Mouse (Mus musculus) MEL (cell line): ENCODE data around the gene Tmem50b. TPM values are rescaled to one million over a fixed set of nuclear protein-coding genes. Genes with fewer than 3 reads are reported as not detected.
A peak's percentile ranks its signal among the peaks of the same experiment; 100 is the strongest.

Source experiments
- DNase-seq: peaks from one replicate; pipeline ENCODE4 v3.0.0; 2011; ENCODE audit warnings: low read depth, low spot score
- H3K27ac ChIP-seq: 2 replicates; pipeline ENCODE4 v1.5.1; 2012; ENCODE audit warnings: low read depth, mild to moderate bottlenecking, control low read depth, low read length, moderate library complexity; ENCODE audit not compliant: control insufficient read depth
- H3K27me3 ChIP-seq, 2 experiments: fragments of 150-350 bp in 1 of 2; sonication (generic) in 1 of 2; 2 replicates each; pipeline ENCODE4 v1.6.1; 2012; ENCODE audit warnings: low read length in 2 of 2, mild to moderate bottlenecking in 2 of 2, improper control_type of control experiment in 1 of 2, moderate library complexity in 1 of 2; ENCODE audit not compliant: insufficient read depth in 2 of 2, control insufficient read depth in 1 of 2
- H3K36me3 ChIP-seq, 2 experiments: 2 replicates each; pipeline ENCODE4 v1.6.1; 2012 to 2014; ENCODE audit warnings: low read length in 2 of 2, improper control_type of control experiment in 1 of 2, inconsistent platforms in 1 of 2, mild to moderate bottlenecking in 1 of 2; ENCODE audit not compliant: insufficient read depth in 2 of 2, control insufficient read depth in 1 of 2
- H3K4me1 ChIP-seq, 2 experiments: fragments of 150-350 bp in 1 of 2; sonication (generic) in 1 of 2; 2 replicates each; pipeline ENCODE4 v1.6.1; 2012; ENCODE audit warnings: low read length in 2 of 2, improper control_type of control experiment in 1 of 2, mild to moderate bottlenecking in 1 of 2; ENCODE audit not compliant: insufficient read depth in 2 of 2, control insufficient read depth in 1 of 2
- H3K4me3 ChIP-seq, 2 experiments: fragments of 150-350 bp in 1 of 2; sonication (generic) in 1 of 2; 2 replicates each; pipeline ENCODE4 v1.5.1; 2012; ENCODE audit warnings: low read depth in 2 of 2, low read length in 2 of 2, mild to moderate bottlenecking in 2 of 2, moderate library complexity in 2 of 2, control low read depth in 1 of 2, improper control_type of control experiment in 1 of 2; ENCODE audit not compliant: control insufficient read depth in 1 of 2, insufficient read depth in 1 of 2
- H3K79me2 ChIP-seq: 2 replicates; pipeline ENCODE4 v1.6.1; 2012; ENCODE audit warnings: mild to moderate bottlenecking, low read length, moderate library complexity; ENCODE audit not compliant: control insufficient read depth, poor library complexity, insufficient read depth
- H3K9ac ChIP-seq: 2 replicates; pipeline ENCODE4 v1.6.1; 2012; ENCODE audit warnings: low read depth, mild to moderate bottlenecking, control low read depth, low read length, moderate library complexity; ENCODE audit not compliant: control insufficient read depth, poor library complexity, severe bottlenecking
- H3K9me3 ChIP-seq: fragments of 150-350 bp; sonication (generic); replicated peaks from 2 replicates; pipeline ENCODE4 v1.6.1; 2012; ENCODE audit warnings: mild to moderate bottlenecking, low read length, improper control_type of control experiment, moderate library complexity; ENCODE audit not compliant: insufficient read depth
- BHLHE40 ChIP-seq: IDR thresholded peaks from 2 replicates; pipeline ENCODE4 v1.6.1; 2012; ENCODE audit warnings: low read depth, mild to moderate bottlenecking, inconsistent platforms, low read length, improper control_type of control experiment, borderline replicate concordance
- CHD1 ChIP-seq: IDR thresholded peaks from 2 replicates; pipeline ENCODE4 v1.6.1; 2012; ENCODE audit warnings: low read depth, mild to moderate bottlenecking, inconsistent platforms, low read length, improper control_type of control experiment
- CHD2 ChIP-seq: IDR thresholded peaks from 2 replicates; pipeline ENCODE4 v1.6.1; 2011; ENCODE audit warnings: low read length, improper control_type of control experiment
- CTCF ChIP-seq, 3 experiments: IDR thresholded peaks in 2 of 3; conservative IDR thresholded peaks in 1 of 3; 2 replicates each; pipeline ENCODE4 v1.5.1; 2011 to 2012; ENCODE audit warnings: low read length in 3 of 3, low read depth in 2 of 3, mild to moderate bottlenecking in 2 of 3, improper control_type of control experiment in 1 of 3, inconsistent platforms in 1 of 3, mixed read lengths in 1 of 3, moderate library complexity in 1 of 3; ENCODE audit not compliant: control insufficient read depth in 1 of 3, insufficient read depth in 1 of 3, poor library complexity in 1 of 3, severe bottlenecking in 1 of 3
- ELF1 ChIP-seq: IDR thresholded peaks from 2 replicates; pipeline ENCODE4 v1.6.1; 2014; ENCODE audit warnings: low read depth, mild to moderate bottlenecking, inconsistent platforms, low read length, improper control_type of control experiment, moderate library complexity
- EP300 ChIP-seq, 2 experiments: IDR thresholded peaks; 2 replicates each; pipeline ENCODE4 v1.6.1; 2011; ENCODE audit warnings: improper control_type of control experiment in 2 of 2, low read length in 2 of 2, low read depth in 1 of 2, mild to moderate bottlenecking in 1 of 2
- GABPA ChIP-seq: IDR thresholded peaks from 2 replicates; pipeline ENCODE4 v1.6.1; 2012; ENCODE audit warnings: low read depth, mild to moderate bottlenecking, inconsistent platforms, low read length, improper control_type of control experiment, moderate library complexity
- GATA1 ChIP-seq: IDR thresholded peaks from 2 replicates; pipeline ENCODE4 v1.6.1; 2011; ENCODE audit warnings: low read depth, low read length, improper control_type of control experiment
- HCFC1 ChIP-seq: IDR thresholded peaks from 2 replicates; pipeline ENCODE4 v1.6.1; 2012; ENCODE audit warnings: low read depth, mild to moderate bottlenecking, inconsistent platforms, low read length, improper control_type of control experiment, moderate library complexity
- JUND ChIP-seq: IDR thresholded peaks from 2 replicates; pipeline ENCODE4 v1.6.1; 2011; ENCODE audit warnings: low read depth, mild to moderate bottlenecking, improper control_type of control experiment, low read length
- KAT2A ChIP-seq: conservative IDR thresholded peaks from 2 replicates; pipeline ENCODE4 v1.6.1; 2012; ENCODE audit warnings: low read depth, low read length, improper control_type of control experiment, inconsistent platforms
- MAFK ChIP-seq: IDR thresholded peaks from 2 replicates; pipeline ENCODE4 v1.6.1; 2011; ENCODE audit warnings: low read depth, mild to moderate bottlenecking, low read length, improper control_type of control experiment, borderline replicate concordance
- MAX ChIP-seq: IDR thresholded peaks from 2 replicates; pipeline ENCODE4 v1.6.1; 2011; ENCODE audit warnings: low read length, improper control_type of control experiment
- MAZ ChIP-seq: IDR thresholded peaks from 2 replicates; pipeline ENCODE4 v1.6.1; 2012; ENCODE audit warnings: low read depth, mild to moderate bottlenecking, inconsistent platforms, low read length, improper control_type of control experiment
- MEF2A ChIP-seq: IDR thresholded peaks from 2 replicates; pipeline ENCODE4 v1.6.1; 2014; ENCODE audit warnings: low read depth, mild to moderate bottlenecking, inconsistent platforms, low read length, improper control_type of control experiment; ENCODE audit not compliant: poor library complexity, insufficient replicate concordance, severe bottlenecking; ENCODE audit errors: extremely low read depth
- MXI1 ChIP-seq: IDR thresholded peaks from 2 replicates; pipeline ENCODE4 v1.6.1; 2011; ENCODE audit warnings: mild to moderate bottlenecking, low read depth, low read length, improper control_type of control experiment
- MYB ChIP-seq: IDR thresholded peaks from 2 replicates; pipeline ENCODE4 v1.6.1; 2011; ENCODE audit warnings: mild to moderate bottlenecking, low read depth, low read length, improper control_type of control experiment
- MYC ChIP-seq: IDR thresholded peaks from 2 replicates; pipeline ENCODE4 v1.6.1; 2011; ENCODE audit warnings: low read depth, mild to moderate bottlenecking, low read length, improper control_type of control experiment, moderate library complexity
- NELFE ChIP-seq: IDR thresholded peaks from 2 replicates; pipeline ENCODE4 v1.6.1; 2011; ENCODE audit warnings: low read depth, low read length, improper control_type of control experiment
- NRF1 ChIP-seq: IDR thresholded peaks from 2 replicates; pipeline ENCODE4 v1.6.1; 2014; ENCODE audit warnings: low read depth, mild to moderate bottlenecking, inconsistent platforms, low read length, improper control_type of control experiment, moderate library complexity; ENCODE audit not compliant: poor library complexity, insufficient read depth, severe bottlenecking
- POLR2A ChIP-seq, 2 experiments: IDR thresholded peaks; 2 replicates each; pipeline ENCODE4 v1.6.1; 2011 to 2012; ENCODE audit warnings: low read length in 2 of 2, mild to moderate bottlenecking in 2 of 2, control low read depth in 1 of 2, improper control_type of control experiment in 1 of 2, low read depth in 1 of 2, moderate library complexity in 1 of 2; ENCODE audit not compliant: control insufficient read depth in 1 of 2, insufficient read depth in 1 of 2, poor library complexity in 1 of 2
- POLR2AphosphoS2 ChIP-seq: IDR thresholded peaks from 2 replicates; pipeline ENCODE4 v1.6.1; 2011; ENCODE audit warnings: low read length, improper control_type of control experiment
- POLR2AphosphoS5 ChIP-seq: IDR thresholded peaks from 2 replicates; pipeline ENCODE4 v1.6.1; 2012; ENCODE audit warnings: low read depth, borderline replicate concordance, mild to moderate bottlenecking, inconsistent platforms, low read length, moderate library complexity, mixed read lengths
- RAD21 ChIP-seq: IDR thresholded peaks from 2 replicates; pipeline ENCODE4 v1.6.1; 2011; ENCODE audit warnings: mild to moderate bottlenecking, low read depth, low read length, improper control_type of control experiment
- RCOR1 ChIP-seq: IDR thresholded peaks from 2 replicates; pipeline ENCODE4 v1.6.1; 2012; ENCODE audit warnings: low read depth, mild to moderate bottlenecking, inconsistent platforms, low read length, improper control_type of control experiment
- SIN3A ChIP-seq: IDR thresholded peaks from 2 replicates; pipeline ENCODE4 v1.6.1; 2012; ENCODE audit warnings: low read length, improper control_type of control experiment, inconsistent platforms
- SMC3 ChIP-seq: IDR thresholded peaks from 2 replicates; pipeline ENCODE4 v1.6.1; 2011; ENCODE audit warnings: low read depth, low read length, improper control_type of control experiment
- TAL1 ChIP-seq: IDR thresholded peaks from 2 replicates; pipeline ENCODE4 v1.6.1; 2012; ENCODE audit warnings: mild to moderate bottlenecking, inconsistent platforms, low read length, moderate library complexity, mixed read lengths
- TBP ChIP-seq: IDR thresholded peaks from 2 replicates; pipeline ENCODE4 v1.8.0; 2011; ENCODE audit warnings: low read depth, low read length, improper control_type of control experiment
- TCF12 ChIP-seq: IDR thresholded peaks from 2 replicates; pipeline ENCODE4 v1.6.1; 2014; ENCODE audit warnings: low read depth, mild to moderate bottlenecking, inconsistent platforms, low read length, improper control_type of control experiment, moderate library complexity
- UBTF ChIP-seq: IDR thresholded peaks from 2 replicates; pipeline ENCODE4 v1.6.1; 2012; ENCODE audit warnings: low read depth, mild to moderate bottlenecking, inconsistent platforms, low read length, improper control_type of control experiment, moderate library complexity, borderline replicate concordance; ENCODE audit not compliant: insufficient read depth
- USF1 ChIP-seq: IDR thresholded peaks from 2 replicates; pipeline ENCODE4 v1.6.1; 2014; ENCODE audit warnings: low read depth, mild to moderate bottlenecking, inconsistent platforms, low read length, improper control_type of control experiment, moderate library complexity
- USF2 ChIP-seq, 2 experiments: IDR thresholded peaks; 2 replicates each; pipeline ENCODE4 v1.6.1; 2011 to 2012; ENCODE audit warnings: improper control_type of control experiment in 2 of 2, low read length in 2 of 2, borderline replicate concordance in 1 of 2, inconsistent platforms in 1 of 2, low read depth in 1 of 2, mild to moderate bottlenecking in 1 of 2; ENCODE audit not compliant: insufficient read depth in 1 of 2
- ZC3H11A ChIP-seq: IDR thresholded peaks from 2 replicates; pipeline ENCODE4 v1.6.1; 2012; ENCODE audit warnings: low read depth, mild to moderate bottlenecking, inconsistent platforms, low read length, improper control_type of control experiment
- ZKSCAN1 ChIP-seq: IDR thresholded peaks from 2 replicates; pipeline ENCODE4 v1.6.1; 2012; ENCODE audit warnings: low read depth, mild to moderate bottlenecking, inconsistent platforms, low read length, improper control_type of control experiment, moderate library complexity
- ZMIZ1 ChIP-seq: IDR thresholded peaks from 2 replicates; pipeline ENCODE4 v1.6.1; 2012; ENCODE audit warnings: low read depth, mild to moderate bottlenecking, inconsistent platforms, low read length, improper control_type of control experiment, moderate library complexity
- ZNF384 ChIP-seq: IDR thresholded peaks from 2 replicates; pipeline ENCODE4 v1.6.1; 2012; ENCODE audit warnings: low read depth, mild to moderate bottlenecking, inconsistent platforms, low read length, improper control_type of control experiment
- polyA plus RNA-seq, 2 experiments: library from polyadenylated mRNA; stranded (reverse) in 1 of 2; unstranded in 1 of 2; fragments of >175 nt in 1 of 2; fragments of >200 nt in 1 of 2; gene quantifications; 2 replicates each; pipeline versions ENCODE4 v1.2.1 to v1.2.4; 2012; ENCODE audit warnings: low replicate concordance in 2 of 2, low read depth in 1 of 2; ENCODE audit not compliant: insufficient read length in 2 of 2, insufficient read depth in 1 of 2, missing spikeins in 1 of 2
- total RNA-seq: library from RNA; depleted of rRNA; stranded (reverse); fragments of 300-350 nt; gene quantifications from 2 replicates; pipeline ENCODE4 v1.2.3, GENCODE M21; 2012

Tmem50b gene
- total and polyA plus RNA-seq, 3 experiments: 2.9 to 9.5 TPM; not detected in 1

DNA sequence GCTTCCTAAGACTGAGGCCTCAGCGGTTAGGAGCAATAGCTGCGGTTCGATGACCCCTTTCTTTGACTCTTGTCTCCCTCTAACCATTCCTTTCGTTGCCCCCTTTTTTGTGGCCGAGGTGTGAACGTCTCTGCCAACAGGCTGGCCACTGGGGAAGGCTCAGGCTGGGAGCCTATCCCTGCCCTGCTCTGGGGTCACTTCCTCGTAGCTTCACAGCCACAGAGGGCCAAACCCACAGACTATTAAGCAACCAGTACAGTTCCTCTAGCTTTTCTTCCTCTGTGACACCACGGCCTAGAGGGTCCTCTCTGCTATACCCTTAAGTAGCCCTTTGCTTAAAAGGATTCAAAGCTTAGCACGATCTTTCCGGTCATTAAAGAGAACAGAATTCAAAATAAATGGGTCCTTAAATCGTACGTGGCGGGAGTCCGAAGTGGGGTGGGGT, 51.2 kb downstream of the Tmem50b start:
- peak; percentile 77 for DNase-seq
- H3K27ac ChIP-seq: peak overlapping the region; percentile 88
- H3K4me1 ChIP-seq: peaks cover 14 to 41% of the 10 kb centered on the region in 2 experiments
- TF ChIP-seq MAX (peak; percentile 60), MXI1 (peak; percentile 49; the same call in 1 of the 2 replicates), CHD1 (0 out of 2 replicates have a peak, but pooled peaks have one; percentile 26), HCFC1 (0 out of 2 replicates have a peak, but pooled peaks have one; percentile 32), BHLHE40 (no peak), USF1 (no peak), ZKSCAN1 (no peak), ZNF384 (no peak), ELF1 (no peak), GABPA (no peak), CHD2 (no peak), JUND (no peak), NELFE (peak; percentile 34; the same call in 1 of the 2 replicates), KAT2A (no peak), POLR2A (IDR thresholded peaks at IDR 0.05; ENCODE audit: control insufficient read depth in 1 of 2, insufficient read depth in 1 of 2, low read depth in 1 of 2, low read length in 2 of 2, poor library complexity in 1 of 2) (peak in 1 of 2 experiments; percentile 32; a peak in 1 of 4 replicates), USF2 (IDR thresholded peaks at IDR 0.05; ENCODE audit: borderline replicate concordance in 1 of 2, insufficient read depth in 1 of 2, low read depth in 1 of 2, low read length in 2 of 2) (no peak), MYC (no peak), POLR2AphosphoS5 (no peak), TAL1 (no peak), MAFK (no peak), SMC3 (no peak), MYB (no peak), GATA1 (no peak), TCF12 (0 out of 2 replicates have a peak, but pooled peaks have one; percentile 31), ZC3H11A (no peak), ZMIZ1 (no peak), TBP (no peak), UBTF (no peak), POLR2AphosphoS2 (no peak), SIN3A (no peak), RAD21 (no peak), CTCF (IDR thresholded peaks at IDR 0.05 in 2 of 3, conservative IDR thresholded peaks at IDR 0.05 in 1 of 3; ENCODE audit: control insufficient read depth in 1 of 3, insufficient read depth in 1 of 3, low read depth in 2 of 3, low read length in 3 of 3, poor library complexity in 1 of 3, severe bottlenecking in 1 of 3) (no peak), MEF2A (no peak), RCOR1 (no peak), MAZ (0 out of 2 replicates have a peak, but pooled peaks have one; percentile 10), EP300 (IDR thresholded peaks at IDR 0.05; ENCODE audit: low read depth in 1 of 2, low read length in 2 of 2) (no peak), NRF1 (no peak)

More for the DNA sequence above, 51.2 kb downstream of the Tmem50b start:
- Histone ChIP-seq H3K9me3 (no peaks in the 10 kb centered on the region), H3K9ac (peak overlapping the region; percentile 55), H3K4me3 (peak overlapping the region; percentile 39 to 75), H3K36me3 (peaks cover 0 to 34% of the 10 kb centered on the region in 2 experiments; a peak in 2 of 4 replicates), H3K79me2 (peaks cover 2% of the 10 kb centered on the region; the same call in 1 of the 2 replicates), H3K27me3 (no peaks in the 10 kb centered on the region)
